In the genomic region with DNA sequence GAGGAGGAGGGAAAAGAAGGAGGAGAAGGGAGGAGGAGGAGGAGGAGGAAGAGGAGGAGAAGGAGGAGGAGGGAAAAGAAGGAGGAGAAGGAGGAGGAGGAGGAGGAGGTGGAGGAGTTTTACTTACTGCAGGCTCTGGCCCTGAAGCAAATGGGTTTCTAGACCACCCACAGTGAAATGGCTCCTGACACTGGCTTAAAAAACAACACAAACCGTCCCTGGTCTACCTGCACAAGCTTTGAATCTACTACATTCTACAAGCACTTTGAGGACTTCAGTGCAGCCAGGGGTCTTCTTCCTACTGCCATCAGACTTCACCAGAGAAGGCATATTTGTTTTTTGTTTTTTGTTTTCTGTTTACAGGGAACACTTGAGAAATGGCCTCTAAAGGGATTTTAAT, we compare ENCODE assay signal across 26 mouse cellular contexts. TPM values are rescaled to one million over a fixed set of nuclear protein-coding genes. Genes with fewer than 3 reads are reported as not detected.
A peak's percentile ranks its signal among the peaks of the same experiment; 100 is the strongest.
DNase-seq lines count a peak whose midpoint lies in the region; TF ChIP-seq lines count a peak whose summit lies in the region.
"Had no signal": no experiment of that assay in that cellular context is flagged by ENCODE, and none has a peak within 500 bp of the region (broad histone marks: within the 10 kb centered on the region; RNA-seq: fewer than 3 reads in every experiment).

No protein-coding gene starts in this region.

- peaks cover 39% of the 10 kb centered on the region for H3K4me1 ChIP-seq in thymus, adult 2 months (replicated peaks; ENCODE audit: control insufficient read depth, insufficient read depth, low read length)
- peaks cover 24% of the 10 kb centered on the region for H3K4me1 ChIP-seq in brown adipose tissue, adult 24 weeks (ENCODE audit: control insufficient read depth, insufficient read depth, insufficient read length, low read length)

- H3K36me3 ChIP-seq in thymus, adult 2 months (ENCODE audit: control insufficient read depth, insufficient read depth, low read length): no peaks in the 10 kb centered on the region
- H3K36me3 ChIP-seq: embryonic facial prominence, embryonic 10.5 days; embryonic facial prominence, embryonic 13.5 days; forebrain, embryonic 12.5 days; forebrain, embryonic 15.5 days; heart, embryonic 12.5 days; heart, embryonic 15.5 days had no signal

- no peak for TF ChIP-seq POLR2A in thymus, adult 2 months (IDR thresholded peaks at IDR 0.05; ENCODE audit: control insufficient read depth, extremely low read depth, insufficient read depth, low read length, poor library complexity)

- DNase-seq in embryo, embryonic 10 days (ENCODE audit: low spot score): peak; percentile 50
- DNase-seq in embryo, embryonic 11 days: no peak
- no peak for DNase-seq in thymus, adult 2 months
- DNase-seq in thymus, postnatal 10 days (ENCODE audit: low spot score in 2 of 2): no peak
- DNase-seq in spleen, postnatal 10 days (ENCODE audit: low spot score in 2 of 2): no peak
- DNase-seq in yolk sac, embryonic 10.5 days (ENCODE audit: low spot score): no peak
- DNase-seq: adrenal gland, postnatal 10 days; adrenal gland, postnatal 36 days; cerebellum, adult 11 months; cerebellum, adult 2 months; cerebellum, adult 9-11 months; cerebellum, postnatal 25 days; gastrocnemius, postnatal 25 days; heart, adult 18-20 months; heart, postnatal 10 days; heart, postnatal 4 days had no signal

- no peak overlapping the region for H3K4me3 ChIP-seq in thymus, adult 2 months (ENCODE audit: control insufficient read depth, insufficient read depth, low read length)
- no peak overlapping the region for H3K4me3 ChIP-seq in brown adipose tissue, adult 24 weeks (ENCODE audit: insufficient read depth, low read depth, low read length)
- H3K4me3 ChIP-seq: embryonic facial prominence, embryonic 10.5 days; embryonic facial prominence, embryonic 13.5 days; erythroblast, embryonic 14.5 days; forebrain, embryonic 12.5 days; forebrain, embryonic 15.5 days; heart, embryonic 12.5 days; heart, embryonic 15.5 days had no signal

- 67% methylated on average over 1 of the region's 1 CpGs for WGBS in thymus, adult 2 months

- H3K27me3 ChIP-seq in thymus, adult 2 months (ENCODE audit: control insufficient read depth, insufficient read depth, low read length): no peaks in the 10 kb centered on the region
- H3K27me3 ChIP-seq: forebrain, embryonic 15.5 days; heart, embryonic 12.5 days; heart, embryonic 15.5 days had no signal

- 0 out of 2 replicates have a peak overlapping the region, but pooled peaks have one; percentile 8 for H3K27ac ChIP-seq in thymus, adult 2 months (ENCODE audit: control insufficient read depth, insufficient read depth, low read length)
- peak overlapping the region; percentile 42; the same call in 1 of the 2 replicates for H3K27ac ChIP-seq in brown adipose tissue, adult 24 weeks (replicated peaks; ENCODE audit: low read depth, low read length)
- H3K27ac ChIP-seq: embryonic facial prominence, embryonic 10.5 days; embryonic facial prominence, embryonic 13.5 days; forebrain, embryonic 12.5 days; forebrain, embryonic 15.5 days; hindbrain, embryonic 14.5 days; hindbrain, postnatal 0 days had no signal

- no peak for TF ChIP-seq CTCF in thymus, adult 2 months (IDR thresholded peaks at IDR 0.05; ENCODE audit: borderline replicate concordance, control insufficient read depth, extremely low read depth, insufficient read depth, low read length, poor library complexity)

RNA-seq across cellular contexts. Expression of a gene that starts 42.2 kb away (rescaled TPM):
- polyA plus RNA-seq in thymus, adult 2 months (2012; rRNA removed): 272 and 400 TPM in 2 replicates
- polyA plus RNA-seq in brown adipose tissue, adult 24 weeks (2012; ENCODE audit: insufficient read depth, insufficient read length, missing spikeins): 13.4 and 18.7 TPM in 2 replicates

RNA-seq across cellular contexts. Expression of a gene that starts 51.2 kb away (rescaled TPM):
- polyA plus RNA-seq in thymus, adult 2 months (2012; rRNA removed): 28.5 and 33.9 TPM in 2 replicates
- polyA plus RNA-seq in brown adipose tissue, adult 24 weeks (2012; ENCODE audit: insufficient read depth, insufficient read length, missing spikeins): 11.7 and 19.1 TPM in 2 replicates

Comparison
In these comparisons a context has a peak if more than half of its experiments do, and no peak if none do; other contexts are left out.
1. RNA of a gene that starts 42.2 kb away (polyA plus RNA-seq): 272 to 400 TPM in thymus, adult 2 months; 13.4 to 18.7 TPM in brown adipose tissue, adult 24 weeks; every median in the first group is over 10 times any median in the second.